Mouse (Mus musculus) intestine, embryonic 14.5 days (tissue): ENCODE results near the gene Zfyve1. TPM values are rescaled to one million over a fixed set of nuclear protein-coding genes. Genes with fewer than 3 reads are reported as not detected.
A peak's percentile ranks its signal among the peaks of the same experiment; 100 is the strongest.
"Not testable (repeated sequence)": the region's sequence is repeated elsewhere in the genome, so short reads cannot be mapped to it uniquely, and the experiment has no call there.

Source experiments
- ATAC-seq: fragments of 200-750 bp; cut with Nextera tagmentation; replicated peaks from 2 replicates; pipeline ENCODE4 v1.8.0; 2017; ENCODE audit warnings: low read depth, moderate number of reproducible peaks, moderate TSS enrichment, moderate library complexity; ENCODE audit not compliant: low FRiP score, low TSS enrichment
- DNase-seq: peaks from one replicate; pipeline ENCODE4 v3.0.0-alpha.2; 2018; ENCODE audit warnings: low spot score
- H3K27ac ChIP-seq: fragments of 300-500 bp; sonication (generic); 2 replicates; pipeline ENCODE4 v1.5.1; 2014; ENCODE audit warnings: low read depth, mild to moderate bottlenecking, control low read depth
- H3K27me3 ChIP-seq: fragments of 300-500 bp; sonication (generic); replicated peaks from 2 replicates; pipeline ENCODE4 v1.6.1; 2014; ENCODE audit warnings: low read length, control low read depth; ENCODE audit not compliant: control insufficient read depth, insufficient read depth
- H3K36me3 ChIP-seq: fragments of 300-500 bp; sonication (generic); 2 replicates; pipeline ENCODE4 v1.6.1; 2014; ENCODE audit warnings: low read length, control low read depth; ENCODE audit not compliant: control insufficient read depth, insufficient read depth
- H3K4me1 ChIP-seq: fragments of 300-500 bp; sonication (generic); replicated peaks from 2 replicates; pipeline ENCODE4 v1.6.1; 2014; ENCODE audit warnings: low read length, control low read depth, mixed read lengths; ENCODE audit not compliant: control insufficient read depth, insufficient read depth
- H3K4me2 ChIP-seq: fragments of 300-500 bp; sonication (generic); 2 replicates; pipeline ENCODE4 v1.6.1; 2014; ENCODE audit warnings: low read length
- H3K4me3 ChIP-seq: fragments of 300-500 bp; sonication (generic); 2 replicates; pipeline ENCODE4 v1.5.1; 2014; ENCODE audit warnings: low read depth, low read length, control low read depth, mixed read lengths
- H3K9ac ChIP-seq: fragments of 300-500 bp; sonication (generic); 2 replicates; pipeline ENCODE4 v1.6.1; 2014; ENCODE audit warnings: mild to moderate bottlenecking, low read length
- H3K9me3 ChIP-seq: fragments of 300-500 bp; sonication (generic); 2 replicates; pipeline ENCODE4 v1.6.1; 2016; ENCODE audit warnings: low read length, control low read depth; ENCODE audit not compliant: control insufficient read depth
- WGBS: fragments of 180-500 bp; shearing (Covaris S2); extraction: QIAGEN DNeasy Blood & Tissue Kit; methylation state at CpG from one replicate; pipeline ENCODE4 v1.1.7; 2014; 5-methylcytosine and 5-hydroxymethylcytosine counted together
- polyA plus RNA-seq: library from polyadenylated mRNA; unstranded; fragments of >200 nt; fragmentation: Nextera tagmentation; extraction: Ambion mirVana; gene quantifications from 2 replicates; pipeline ENCODE4 v1.2.1, GENCODE M21; 2014

The Zfyve1 gene
- polyA plus RNA-seq, 1 experiment from 2014 or later, result 14.0 TPM

DNA sequence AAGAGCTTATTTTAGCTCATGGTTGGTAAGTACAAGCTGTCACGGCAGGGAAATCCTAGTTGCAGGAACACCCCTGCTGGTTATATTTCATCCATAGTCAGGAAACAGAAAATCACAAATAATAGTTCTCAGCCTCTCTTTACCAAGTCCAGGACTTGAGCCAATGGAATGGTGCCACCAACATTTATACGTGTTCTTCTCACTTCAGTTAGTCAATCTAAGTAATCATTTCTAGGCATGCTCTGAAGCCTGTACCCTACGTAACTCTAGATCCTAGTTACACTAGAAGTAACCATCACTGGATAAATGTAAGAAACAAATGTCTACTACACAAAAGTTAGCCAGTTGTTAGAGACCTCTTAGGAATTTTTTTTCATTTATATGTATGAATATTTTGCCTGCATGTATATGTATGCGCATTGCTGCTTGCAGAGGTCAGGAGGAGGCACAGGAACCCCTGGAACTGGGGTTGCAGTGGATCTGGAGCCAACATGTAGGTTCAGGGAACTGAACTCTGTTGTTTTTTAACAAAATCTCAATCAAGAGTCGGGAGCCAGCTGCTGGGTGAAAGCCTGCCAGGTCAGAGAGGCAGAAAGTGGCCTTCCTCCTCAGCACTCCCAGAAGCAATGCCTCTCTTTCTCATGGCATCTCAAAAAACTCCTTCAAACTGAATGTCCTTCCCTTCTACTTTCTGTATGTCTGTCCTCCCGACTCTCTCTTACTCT, 25.2 kb upstream of the Zfyve1 start:
- no peaks in the 10 kb centered on the region for H3K36me3 ChIP-seq
- H3K4me3 ChIP-seq, result no peak overlapping the region
- no peaks in the 10 kb centered on the region for H3K27me3 ChIP-seq
- DNase-seq (no peak), ATAC-seq (no peak)
- no peak overlapping the region for H3K27ac ChIP-seq
- no peaks in the 10 kb centered on the region for H3K9me3 ChIP-seq
- WGBS, result 81% methylated on average over 6 of the region's 6 CpGs
- no peak overlapping the region for H3K4me2 ChIP-seq
- H3K4me1 ChIP-seq, result no peaks in the 10 kb centered on the region
- H3K9ac ChIP-seq, result no peak overlapping the region

DNA sequence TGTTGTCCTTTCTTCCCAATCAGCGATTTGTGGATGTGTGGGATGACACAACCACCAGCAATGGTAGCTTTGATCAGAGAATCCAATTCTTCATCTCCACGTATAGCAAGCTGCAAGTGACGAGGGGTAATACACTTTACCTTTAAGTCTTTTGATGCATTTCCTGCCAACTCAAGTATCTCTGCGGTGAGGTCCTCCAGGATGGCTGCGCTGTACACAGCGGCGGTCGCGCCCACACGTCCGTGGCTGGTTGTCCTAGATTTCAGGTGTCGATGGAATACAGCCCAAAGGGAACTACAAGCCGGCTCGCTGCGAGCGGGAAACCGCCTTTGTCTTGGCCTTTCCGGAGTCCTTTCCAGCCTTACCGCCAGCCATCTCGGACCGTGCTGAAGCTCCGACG, 23.7 kb upstream of the Zfyve1 start:
- H3K9me3 ChIP-seq, H3K4me1 ChIP-seq, ATAC-seq, H3K27me3 ChIP-seq, DNase-seq, H3K27ac ChIP-seq, H3K4me3 ChIP-seq, H3K4me2 ChIP-seq, H3K36me3 ChIP-seq, H3K9ac ChIP-seq: not testable (repeated sequence)
- WGBS, result 59% methylated on average over 23 of the region's 23 CpGs

DNA sequence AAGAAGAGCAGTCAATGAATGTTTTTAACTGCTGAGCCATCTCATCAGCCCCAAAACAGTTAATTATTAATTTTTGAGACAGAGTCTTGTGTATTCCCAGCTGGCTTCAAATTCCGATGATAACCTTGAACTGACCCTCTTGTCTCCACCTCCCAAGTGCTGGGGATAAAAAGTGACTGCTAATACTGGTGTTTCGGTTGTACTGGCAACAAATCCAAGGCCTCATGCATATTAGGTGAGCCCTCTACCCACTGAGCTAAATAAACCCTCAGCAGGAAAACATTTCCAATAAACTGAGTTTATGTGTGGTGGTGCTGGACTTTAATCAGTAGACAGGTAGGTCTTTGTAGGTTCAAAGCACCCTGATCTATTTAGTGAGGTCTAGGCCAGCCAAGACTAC, 22.0 kb upstream of the Zfyve1 start:
- no peaks in the 10 kb centered on the region for H3K9me3 ChIP-seq
- no peaks in the 10 kb centered on the region for H3K36me3 ChIP-seq
- H3K4me2 ChIP-seq, result no peak overlapping the region
- WGBS, result 68% methylated on average over 2 of the region's 2 CpGs
- no peaks in the 10 kb centered on the region for H3K4me1 ChIP-seq
- H3K27me3 ChIP-seq, result no peaks in the 10 kb centered on the region
- DNase-seq (no peak), ATAC-seq (no peak)
- no peak overlapping the region for H3K4me3 ChIP-seq
- no peak overlapping the region for H3K27ac ChIP-seq
- no peak overlapping the region for H3K9ac ChIP-seq

DNA sequence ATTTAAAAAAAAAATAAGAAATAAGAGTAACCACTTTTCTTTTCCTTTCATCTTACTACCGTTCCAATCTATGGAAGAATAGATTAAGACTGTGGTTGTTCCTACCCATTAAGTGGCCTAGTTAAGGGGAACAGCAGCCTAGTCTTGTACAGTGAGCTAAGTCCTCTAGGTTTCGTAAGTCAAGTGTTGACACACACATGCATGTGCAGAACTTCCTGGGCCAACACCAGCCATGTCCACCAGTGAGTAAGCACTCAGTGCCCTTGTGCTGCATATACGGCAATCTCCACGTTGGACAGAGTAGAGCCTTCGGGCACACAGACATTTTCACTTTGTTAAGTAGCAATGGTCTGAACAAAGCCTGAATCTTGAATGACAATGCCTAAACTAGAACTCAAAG, 20.2 kb upstream of the Zfyve1 start:
- Histone ChIP-seq H3K4me3 (no peak overlapping the region), H3K36me3 (no peaks in the 10 kb centered on the region), H3K4me2 (no peak overlapping the region), H3K4me1 (no peaks in the 10 kb centered on the region), H3K9me3 (no peaks in the 10 kb centered on the region), H3K9ac (no peak overlapping the region), H3K27ac (no peak overlapping the region), H3K27me3 (no peaks in the 10 kb centered on the region)
- ATAC-seq (no peak), DNase-seq (no peak)
- WGBS, result 94% methylated on average over 5 of the region's 5 CpGs

DNA sequence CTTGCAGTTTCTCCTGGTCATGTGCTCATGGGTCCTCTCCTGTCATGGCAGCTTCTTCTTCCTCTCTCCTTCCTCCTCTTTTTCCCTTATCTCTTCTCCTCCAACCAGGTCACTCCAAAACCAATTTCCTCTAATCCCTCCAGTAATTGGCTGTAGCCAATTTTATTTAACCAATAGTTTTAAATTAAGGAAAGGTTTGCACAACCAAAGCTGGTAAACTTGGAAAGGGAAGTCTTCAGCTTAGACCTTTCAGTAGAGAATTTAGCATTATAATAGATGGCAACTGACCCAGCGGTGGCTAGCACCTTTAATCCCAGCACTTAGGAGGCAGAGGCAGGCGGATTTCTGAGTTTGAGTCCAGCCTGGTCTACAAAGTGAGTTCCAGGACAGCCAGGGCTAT, 9.4 kb upstream of the Zfyve1 start:
- H3K27me3 ChIP-seq, H3K36me3 ChIP-seq, H3K4me3 ChIP-seq, H3K9ac ChIP-seq, H3K27ac ChIP-seq, H3K4me2 ChIP-seq, ATAC-seq, DNase-seq, H3K9me3 ChIP-seq, H3K4me1 ChIP-seq: not testable (repeated sequence)
- WGBS, result 91% methylated on average over 2 of the region's 2 CpGs

DNA sequence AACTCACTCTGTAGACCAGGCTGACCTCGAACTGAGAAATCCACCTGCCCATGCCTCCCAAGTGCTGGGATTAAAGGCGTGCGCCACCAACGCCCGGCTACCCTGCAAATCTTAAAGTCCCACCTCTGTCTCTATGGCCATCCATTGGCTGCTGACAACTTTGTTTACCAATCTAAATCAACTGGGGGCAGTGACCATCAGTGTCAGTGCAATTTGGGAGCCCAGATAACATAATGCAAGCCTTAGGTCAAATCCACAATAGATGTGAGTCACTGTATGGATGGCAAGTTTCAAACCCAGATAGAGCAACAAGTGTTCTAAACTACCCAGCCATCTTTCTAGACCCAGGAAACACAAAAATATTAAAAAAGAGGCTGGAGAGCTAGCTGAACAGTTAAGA, 5.3 kb upstream of the Zfyve1 start:
- WGBS, result 84% methylated on average over 5 of the region's 5 CpGs
- no peaks in the 10 kb centered on the region for H3K4me1 ChIP-seq
- H3K9me3 ChIP-seq, result no peaks in the 10 kb centered on the region
- no peak overlapping the region for H3K9ac ChIP-seq
- DNase-seq (no peak), ATAC-seq (no peak)
- no peak overlapping the region for H3K4me2 ChIP-seq
- no peak overlapping the region for H3K4me3 ChIP-seq
- H3K27me3 ChIP-seq, result no peaks in the 10 kb centered on the region
- no peak overlapping the region for H3K27ac ChIP-seq
- H3K36me3 ChIP-seq, result no peaks in the 10 kb centered on the region

DNA sequence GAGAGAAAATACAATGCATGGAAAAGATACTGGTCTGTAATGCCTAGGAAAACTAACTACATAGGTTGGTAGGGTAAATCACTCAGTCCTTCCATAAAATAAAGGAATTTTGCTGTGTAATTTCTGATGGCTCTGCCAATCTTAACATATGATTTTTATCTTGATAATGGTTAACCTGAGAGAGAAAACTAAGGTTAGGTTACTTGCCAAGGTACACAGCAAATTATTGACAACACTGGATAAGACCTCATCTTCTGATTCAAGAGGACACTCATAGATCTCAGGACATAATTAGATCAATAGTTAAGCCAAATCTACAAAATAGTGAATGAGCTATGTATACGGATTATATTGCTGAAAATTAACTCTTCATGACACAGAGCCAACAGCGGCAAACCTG, 859 bp upstream of the Zfyve1 start:
- Histone ChIP-seq H3K4me3 (no peak overlapping the region), H3K4me1 (peaks cover 5% of the 10 kb centered on the region; the same call in 1 of the 2 replicates), H3K9ac (no peak overlapping the region), H3K4me2 (no peak overlapping the region), H3K9me3 (no peaks in the 10 kb centered on the region), H3K27ac (no peak overlapping the region), H3K27me3 (no peaks in the 10 kb centered on the region), H3K36me3 (peaks cover 19% of the 10 kb centered on the region)
- DNase-seq, result no peak
- no peak for ATAC-seq
- 78% methylated on average over 2 of the region's 2 CpGs for WGBS

DNA sequence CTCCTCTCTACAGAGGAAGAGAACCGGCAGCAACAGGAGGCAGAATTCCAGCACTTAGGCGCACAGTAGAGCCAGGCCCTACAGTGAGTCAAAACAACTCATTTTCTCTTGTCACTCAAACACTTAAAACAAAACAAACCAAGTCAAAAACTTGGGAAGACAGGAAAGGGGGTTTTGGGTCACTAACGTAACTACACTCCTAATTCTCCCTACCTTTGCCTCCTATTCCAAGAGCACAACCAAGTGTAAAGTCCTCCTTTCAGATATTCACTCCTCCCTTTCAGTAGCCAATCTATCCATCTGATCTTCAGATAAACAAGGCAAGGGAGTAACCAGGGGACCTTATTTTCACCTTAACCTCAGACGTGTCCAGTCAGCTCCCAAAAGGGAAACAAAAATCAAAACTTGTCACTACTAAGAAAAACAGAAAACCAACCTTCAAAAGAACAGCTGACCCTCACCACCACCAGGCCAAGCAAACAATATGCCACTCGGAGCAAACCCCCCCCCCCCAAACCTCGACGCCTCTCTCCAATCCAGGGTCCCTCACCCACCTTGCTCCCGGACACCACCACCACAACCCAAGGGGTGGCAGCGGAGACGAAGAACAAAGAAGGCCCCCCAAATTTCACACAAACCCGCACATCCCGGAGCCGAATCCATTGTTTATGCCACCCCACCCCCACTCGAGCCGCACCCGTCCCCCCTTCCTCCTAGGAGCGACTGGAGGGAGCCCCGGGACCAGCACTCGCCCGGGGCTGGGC, 649 bp downstream of the Zfyve1 start:
- Histone ChIP-seq H3K9ac (peak overlapping the region; percentile 73), H3K27ac (peak overlapping the region; percentile 66; the same call in 1 of the 2 replicates), H3K4me2 (peak overlapping the region; percentile 67), H3K4me1 (peaks cover 5% of the 10 kb centered on the region; the same call in 1 of the 2 replicates), H3K36me3 (peaks cover 30% of the 10 kb centered on the region), H3K9me3 (no peaks in the 10 kb centered on the region), H3K4me3 (peak overlapping the region; percentile 77), H3K27me3 (no peaks in the 10 kb centered on the region)
- 3% methylated on average over 19 of the region's 20 CpGs for WGBS
- DNase-seq (no peak), ATAC-seq (no peak)
